Mouse (Mus musculus) liver, embryonic 14.5 days (tissue): Measurements from ENCODE around the gene Rph3a. TPM values are rescaled to one million over a fixed set of nuclear protein-coding genes. Genes with fewer than 3 reads are reported as not detected.

Experiments
- ATAC-seq: fragments of 200-750 bp; cut with Nextera tagmentation; 2 replicates; pipeline ENCODE4 v1.8.0; 2017; ENCODE audit warnings: moderate number of reproducible peaks, mild to moderate bottlenecking, moderate library complexity; ENCODE audit not compliant: insufficient read depth
- DNase-seq, 3 experiments: peaks; one replicate each; pipeline ENCODE4 v3.0.0-alpha.2; 2012 to 2013; ENCODE audit warnings: low read depth in 3 of 3, low spot score in 3 of 3
- H3K27ac ChIP-seq: fragments of 300-500 bp; sonication (generic); 2 replicates; pipeline ENCODE4 v1.5.1; 2014; ENCODE audit warnings: moderate library complexity, mild to moderate bottlenecking, control low read depth, inconsistent platforms
- H3K27me3 ChIP-seq: fragments of 300-500 bp; sonication (generic); 2 replicates; pipeline ENCODE4 v1.6.1; 2014; ENCODE audit warnings: mild to moderate bottlenecking, low read length, moderate library complexity; ENCODE audit not compliant: control insufficient read depth, insufficient read depth
- H3K36me3 ChIP-seq: fragments of 300-500 bp; sonication (generic); replicated peaks from 2 replicates; pipeline ENCODE4 v1.6.1; 2014; ENCODE audit warnings: low read depth; ENCODE audit not compliant: control insufficient read depth, insufficient read depth
- H3K4me1 ChIP-seq, 2 experiments: fragments of 200-500 bp in 1 of 2; fragments of 300-500 bp in 1 of 2; sonication (generic) in 1 of 2; replicated peaks; 2 replicates each; pipeline ENCODE4 v1.6.1; 2012 to 2014; ENCODE audit warnings: antibody characterized with exemption in 1 of 2, inconsistent platforms in 1 of 2, low read length in 1 of 2; ENCODE audit not compliant: control insufficient read depth in 2 of 2, insufficient read depth in 2 of 2
- H3K4me2 ChIP-seq: fragments of 300-500 bp; sonication (generic); 2 replicates; pipeline ENCODE4 v1.6.1; 2014; ENCODE audit warnings: low read depth, mild to moderate bottlenecking, control low read depth, moderate library complexity
- H3K4me3 ChIP-seq, 2 experiments: fragments of 200-500 bp in 1 of 2; fragments of 300-500 bp in 1 of 2; sonication (generic) in 1 of 2; 2 replicates each; pipeline ENCODE4 v1.5.1; 2012 to 2014; ENCODE audit warnings: low read depth in 2 of 2, low read length in 2 of 2, mild to moderate bottlenecking in 2 of 2, control low read depth in 1 of 2, inconsistent platforms in 1 of 2, moderate library complexity in 1 of 2; ENCODE audit not compliant: insufficient read depth in 1 of 2
- H3K9ac ChIP-seq: fragments of 300-500 bp; sonication (generic); replicated peaks from 2 replicates; pipeline ENCODE4 v1.6.1; 2014; ENCODE audit warnings: mild to moderate bottlenecking, control low read depth, moderate library complexity
- H3K9me3 ChIP-seq: fragments of 300-500 bp; sonication (generic); 2 replicates; pipeline ENCODE4 v1.6.1; 2016; ENCODE audit warnings: low read length, mixed read lengths; ENCODE audit not compliant: control insufficient read depth
- CTCF ChIP-seq: IDR thresholded peaks from 2 replicates; pipeline ENCODE4 v1.5.1; 2016; ENCODE audit warnings: antibody characterized with exemption, low read depth, control low read depth
- EP300 ChIP-seq: IDR thresholded peaks from 2 replicates; pipeline ENCODE4 v1.6.1; 2016; ENCODE audit warnings: antibody characterized with exemption, low read depth
- WGBS: fragments of 180-500 bp; shearing (Covaris S2); extraction: QIAGEN DNeasy Blood & Tissue Kit; methylation state at CpG from one replicate; pipeline ENCODE4 v1.1.7; 2014; ENCODE audit not compliant: insufficient replicate concordance; 5-methylcytosine and 5-hydroxymethylcytosine counted together
- polyA plus RNA-seq, 2 experiments: library from polyadenylated mRNA; depleted of rRNA in 1 of 2; stranded (reverse) in 1 of 2; unstranded in 1 of 2; fragments of >200 nt; fragmentation: Nextera tagmentation in 1 of 2; extraction: Ambion mirVana in 1 of 2; gene quantifications; 2 replicates each; pipeline versions ENCODE4 v1.2.1 to v1.2.3; 2012 to 2014

The Rph3a gene
- polyA plus RNA-seq, 2 experiments: not detected

- no peak overlapping the region for H3K27ac ChIP-seq
- H3K4me3 ChIP-seq: no peak overlapping the region
- no peaks in the 10 kb centered on the region for H3K27me3 ChIP-seq
- no peaks in the 10 kb centered on the region for H3K9me3 ChIP-seq
- WGBS: 65% methylated on average over 9 of the region's 9 CpGs
- H3K9ac ChIP-seq: no peak overlapping the region
- ATAC-seq: no peak
- H3K36me3 ChIP-seq: no peaks in the 10 kb centered on the region
- DNase-seq: no peak
- no peaks in the 10 kb centered on the region for H3K4me1 ChIP-seq
- TF ChIP-seq CTCF (no peak), EP300 (no peak)
- no peak overlapping the region for H3K4me2 ChIP-seq
These were observed 20.3 kb upstream of the Rph3a start for GRCm38 (mm10) chr5:121030161-121030560.

DNA sequence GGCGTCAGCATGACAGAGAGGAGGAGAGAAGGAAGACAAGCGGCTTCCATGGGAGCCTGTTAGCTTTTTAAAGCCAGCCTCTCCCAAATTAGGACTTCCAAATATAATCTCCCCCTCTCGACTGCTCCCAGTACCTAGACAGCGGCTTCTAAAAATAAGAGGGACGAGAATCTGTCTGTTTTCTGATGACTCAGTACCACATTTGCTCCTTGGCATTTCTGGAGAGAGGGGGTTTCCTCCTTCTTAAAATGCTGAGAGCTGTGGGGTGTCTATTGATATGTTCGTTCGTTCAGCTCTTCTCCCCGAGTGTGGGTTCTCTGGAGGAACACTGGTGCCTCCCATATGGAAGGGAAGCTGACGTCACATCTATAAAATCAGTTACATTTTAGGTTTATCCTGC lies 9.6 kb upstream of the Rph3a start:
- ATAC-seq (no peak), DNase-seq (no peak)
- Histone ChIP-seq H3K36me3 (no peaks in the 10 kb centered on the region), H3K4me1 (no peaks in the 10 kb centered on the region), H3K27ac (no peak overlapping the region), H3K4me3 (no peak overlapping the region), H3K9ac (no peak overlapping the region), H3K9me3 (no peaks in the 10 kb centered on the region), H3K4me2 (no peak overlapping the region), H3K27me3 (no peaks in the 10 kb centered on the region)
- TF ChIP-seq EP300: no peak
- TF ChIP-seq CTCF: no peak
- 49% methylated on average over 9 of the region's 9 CpGs for WGBS

- ATAC-seq: no peak
- H3K4me2 ChIP-seq: no peak overlapping the region
- H3K36me3 ChIP-seq: no peaks in the 10 kb centered on the region
- TF ChIP-seq EP300 (no peak), CTCF (no peak)
- H3K27me3 ChIP-seq: no peaks in the 10 kb centered on the region
- H3K4me1 ChIP-seq: no peaks in the 10 kb centered on the region
- H3K4me3 ChIP-seq: no peak overlapping the region
- H3K9me3 ChIP-seq: no peaks in the 10 kb centered on the region
- no peak for DNase-seq
- H3K9ac ChIP-seq: no peak overlapping the region
- 49% methylated on average over 5 of the region's 5 CpGs for WGBS
- H3K27ac ChIP-seq: no peak overlapping the region
These were observed 7.8 kb upstream of the Rph3a start for GRCm38 (mm10) chr5:121017699-121018098.

DNA sequence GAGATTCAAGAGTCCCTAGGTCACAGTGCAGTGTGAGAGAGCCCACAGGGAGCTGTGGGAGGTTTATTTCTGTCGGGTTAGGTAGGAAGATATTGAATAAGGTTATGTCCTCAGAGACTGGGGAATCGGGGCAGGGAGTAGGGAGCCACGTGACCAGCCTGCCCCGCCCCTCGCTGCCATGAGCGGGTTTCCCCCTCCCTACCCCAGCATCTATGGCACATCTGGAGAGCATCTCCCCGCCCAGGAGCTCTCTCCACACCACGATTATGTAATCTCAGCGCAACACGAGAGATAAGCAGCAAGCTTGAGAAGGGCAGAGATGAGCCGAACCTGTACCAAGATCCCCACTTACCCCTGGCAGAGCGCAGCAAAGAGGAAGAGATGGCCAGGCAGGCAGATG lies 6.5 kb upstream of the Rph3a start:
- Histone ChIP-seq H3K4me2 (no peak overlapping the region), H3K27me3 (no peaks in the 10 kb centered on the region), H3K36me3 (no peaks in the 10 kb centered on the region), H3K9me3 (no peaks in the 10 kb centered on the region), H3K4me1 (no peaks in the 10 kb centered on the region), H3K9ac (no peak overlapping the region), H3K27ac (no peak overlapping the region), H3K4me3 (no peak overlapping the region)
- DNase-seq: no peak
- WGBS: 22% methylated on average over 12 of the region's 12 CpGs
- ATAC-seq: no peak
- TF ChIP-seq EP300 (no peak), CTCF (no peak)

- no peak overlapping the region for H3K9ac ChIP-seq
- H3K36me3 ChIP-seq: no peaks in the 10 kb centered on the region
- H3K27me3 ChIP-seq: no peaks in the 10 kb centered on the region
- no peaks in the 10 kb centered on the region for H3K9me3 ChIP-seq
- no peaks in the 10 kb centered on the region for H3K4me1 ChIP-seq
- no peak for DNase-seq
- H3K27ac ChIP-seq: no peak overlapping the region
- WGBS: 63% methylated on average over 2 of the region's 2 CpGs
- TF ChIP-seq CTCF: no peak
- no peak overlapping the region for H3K4me3 ChIP-seq
- H3K4me2 ChIP-seq: no peak overlapping the region
- ATAC-seq: no peak
These were observed 4.6 kb upstream of the Rph3a start for GRCm38 (mm10) chr5:121014496-121014895.

DNA sequence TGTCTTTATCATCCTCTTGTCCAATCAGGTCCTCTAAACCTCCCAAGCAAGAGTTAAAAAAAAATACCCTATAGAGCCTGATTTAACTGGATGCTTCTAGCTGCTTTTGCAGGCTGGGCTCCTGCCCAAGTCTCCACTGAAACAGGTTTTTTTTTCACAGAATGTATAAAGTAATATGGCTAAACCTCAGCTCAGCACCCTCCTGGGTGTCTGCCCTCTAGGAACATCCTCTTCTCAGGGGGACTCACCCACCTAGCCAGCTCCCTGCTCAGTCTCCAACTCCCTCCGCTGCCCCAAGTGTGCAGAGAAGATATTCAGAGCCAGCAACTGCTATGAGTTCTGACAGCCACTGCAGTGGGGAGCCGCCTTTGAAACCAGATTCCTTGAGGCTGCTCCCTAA lies 2.1 kb upstream of the Rph3a start:
- no peaks in the 10 kb centered on the region for H3K36me3 ChIP-seq
- no peak overlapping the region for H3K27ac ChIP-seq
- H3K27me3 ChIP-seq: no peaks in the 10 kb centered on the region; the same call in 1 of the 2 replicates
- H3K9ac ChIP-seq: no peak overlapping the region
- H3K4me3 ChIP-seq: no peak overlapping the region
- TF ChIP-seq CTCF (no peak), EP300 (no peak)
- H3K4me2 ChIP-seq: no peak overlapping the region
- no peaks in the 10 kb centered on the region for H3K4me1 ChIP-seq
- H3K9me3 ChIP-seq: no peaks in the 10 kb centered on the region
- ATAC-seq (no peak), DNase-seq (no peak)
- 31% methylated on average over 2 of the region's 2 CpGs for WGBS
